Mouse (Mus musculus): ENCODE measurements around the gene Arhgap9.
A peak's percentile ranks its signal among the peaks of the same experiment; 100 is the strongest.

DNA sequence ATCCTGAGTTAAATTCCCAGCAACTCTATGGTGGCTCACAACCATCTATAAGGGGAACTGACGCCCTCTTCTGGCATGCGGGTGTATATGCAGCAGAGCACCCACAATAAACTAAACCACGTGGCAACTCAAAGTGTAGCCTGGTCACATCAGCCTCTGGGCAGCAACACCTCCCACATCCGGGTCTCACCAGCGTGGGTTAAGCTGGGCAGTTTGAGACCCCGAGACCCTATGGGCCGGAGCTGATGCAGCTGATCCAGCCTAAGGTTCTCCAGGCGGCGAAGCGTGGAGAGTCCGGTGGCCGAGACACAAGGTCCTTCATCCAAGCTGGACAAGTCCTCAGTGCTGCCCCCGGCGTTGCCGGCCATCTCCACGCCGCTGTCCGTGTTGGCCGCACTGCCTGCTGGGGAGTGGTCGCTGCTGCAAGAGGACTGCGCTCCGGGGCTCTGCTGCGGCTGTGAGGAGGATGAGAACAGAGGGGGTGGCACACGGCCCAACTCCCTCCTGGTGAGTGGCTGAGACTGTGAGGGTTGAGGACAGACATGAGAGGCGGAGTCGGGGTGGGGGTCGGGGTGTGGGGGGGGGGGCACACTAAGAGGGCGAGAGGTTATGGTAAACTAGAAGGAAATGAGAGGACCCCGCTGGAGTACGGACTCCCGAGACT, 10.6 kb downstream of the Arhgap9 start:
- TF ChIP-seq EP300 (IDR thresholded peaks at IDR 0.05; ENCODE audit: insufficient read depth, low read depth, low read length) (no peak), POLR2A (IDR thresholded peaks at IDR 0.05; ENCODE audit: insufficient read depth, low read depth, low read length) (no peak), CTCF (IDR thresholded peaks at IDR 0.05) (peak; percentile 16; the same call in 1 of the 2 replicates)

Measured in heart, adult 2 months (tissue).